Mouse (Mus musculus) liver, embryonic 15.5 days (tissue): ENCODE measurements around the gene Opn3. TPM values are rescaled to one million over a fixed set of nuclear protein-coding genes. Genes with fewer than 3 reads are reported as not detected.

Experiments
- ATAC-seq: fragments of 200-750 bp; cut with Nextera tagmentation; 2 replicates; pipeline ENCODE4 v1.8.0; 2017; ENCODE audit warnings: moderate number of reproducible peaks, mild to moderate bottlenecking, moderate library complexity; ENCODE audit not compliant: insufficient read depth
- H3K27ac ChIP-seq: fragments of 300-500 bp; sonication (generic); replicated peaks from 2 replicates; pipeline ENCODE4 v1.5.1; 2015; ENCODE audit warnings: mild to moderate bottlenecking, inconsistent platforms
- H3K27me3 ChIP-seq: fragments of 300-500 bp; sonication (generic); 2 replicates; pipeline ENCODE4 v1.6.1; 2015; ENCODE audit warnings: mild to moderate bottlenecking, inconsistent platforms
- H3K36me3 ChIP-seq: fragments of 300-500 bp; sonication (generic); replicated peaks from 2 replicates; pipeline ENCODE4 v1.6.1; 2015; ENCODE audit warnings: moderate library complexity, mild to moderate bottlenecking, inconsistent platforms
- H3K4me1 ChIP-seq: fragments of 300-500 bp; sonication (generic); replicated peaks from 2 replicates; pipeline ENCODE4 v1.6.1; 2015; ENCODE audit warnings: inconsistent platforms
- H3K4me2 ChIP-seq: fragments of 300-500 bp; sonication (generic); 2 replicates; pipeline ENCODE4 v1.6.1; 2015; ENCODE audit warnings: moderate library complexity, mild to moderate bottlenecking, inconsistent platforms
- H3K4me3 ChIP-seq: fragments of 300-500 bp; sonication (generic); replicated peaks from 2 replicates; pipeline ENCODE4 v1.5.1; 2015; ENCODE audit warnings: mild to moderate bottlenecking, inconsistent platforms
- H3K9ac ChIP-seq: fragments of 300-500 bp; sonication (generic); 2 replicates; pipeline ENCODE4 v1.6.1; 2015; ENCODE audit warnings: moderate library complexity, mild to moderate bottlenecking, inconsistent platforms
- H3K9me3 ChIP-seq: fragments of 300-500 bp; sonication (generic); replicated peaks from 2 replicates; pipeline ENCODE4 v1.6.1; 2016; ENCODE audit warnings: inconsistent platforms
- WGBS: fragments of 180-500 bp; shearing (Covaris S2); methylation state at CpG from one replicate; pipeline ENCODE4 v1.1.7; 2015; ENCODE audit warnings: mixed read lengths; ENCODE audit not compliant: insufficient replicate concordance; 5-methylcytosine and 5-hydroxymethylcytosine counted together
- polyA plus RNA-seq: library from polyadenylated mRNA; unstranded; fragments of >200 nt; fragmentation: Nextera tagmentation; extraction: Ambion mirVana; gene quantifications from 2 replicates; pipeline ENCODE4 v1.2.1, GENCODE M21; 2015

The Opn3 gene
- polyA plus RNA-seq, 1 experiment from 2014 or later: 1.3 TPM

DNA sequence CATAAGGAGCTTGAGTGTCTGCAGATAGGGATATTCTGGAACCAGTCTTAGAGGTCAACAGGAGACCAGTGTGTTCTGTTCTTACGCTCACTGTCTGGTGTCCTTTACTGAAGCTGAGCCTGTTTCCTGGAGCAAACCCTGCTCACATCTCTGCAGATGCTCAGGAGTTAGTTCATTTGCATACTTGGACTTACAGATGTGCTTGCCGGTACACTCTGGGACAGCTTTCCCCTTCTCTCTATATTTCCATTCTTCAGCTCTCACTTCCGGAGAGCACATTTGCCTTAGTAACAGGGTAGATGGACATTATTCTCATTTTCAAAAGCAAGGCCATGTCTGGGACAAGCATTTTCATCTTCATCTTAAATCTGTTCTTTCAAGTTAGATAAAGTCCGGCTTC lies 44.0 kb downstream of the Opn3 start:
- no peak overlapping the region for H3K27ac ChIP-seq
- 83% methylated on average over 4 of the region's 4 CpGs for WGBS
- no peak for ATAC-seq

GRCm38 (mm10) chr1:175646952-175647351 lies 45.6 kb downstream of the Opn3 start:
- no peaks in the 10 kb centered on the region for H3K4me1 ChIP-seq
- 25% methylated on average over 9 of the region's 9 CpGs for WGBS
- H3K36me3 ChIP-seq: no peaks in the 10 kb centered on the region
- ATAC-seq: peak; percentile 79
- H3K27me3 ChIP-seq: no peaks in the 10 kb centered on the region
- H3K4me2 ChIP-seq: no peak overlapping the region
- H3K4me3 ChIP-seq: no peak overlapping the region
- H3K9me3 ChIP-seq: no peaks in the 10 kb centered on the region
- H3K9ac ChIP-seq: no peak overlapping the region
- H3K27ac ChIP-seq: no peak overlapping the region; the same call in 1 of the 2 replicates

More for the DNA sequence above, 44.0 kb downstream of the Opn3 start:
- no peaks in the 10 kb centered on the region for H3K27me3 ChIP-seq
- no peak overlapping the region for H3K4me2 ChIP-seq
- H3K9ac ChIP-seq: no peak overlapping the region
- H3K9me3 ChIP-seq: no peaks in the 10 kb centered on the region
- no peak overlapping the region for H3K4me3 ChIP-seq
- H3K4me1 ChIP-seq: no peaks in the 10 kb centered on the region
- no peaks in the 10 kb centered on the region for H3K36me3 ChIP-seq

- ATAC-seq: no peak
- Histone ChIP-seq H3K4me1 (peaks cover 6% of the 10 kb centered on the region; the same call in 1 of the 2 replicates), H3K27me3 (no peaks in the 10 kb centered on the region), H3K27ac (no peak overlapping the region), H3K9ac (no peak overlapping the region), H3K4me2 (no peak overlapping the region), H3K4me3 (no peak overlapping the region), H3K9me3 (no peaks in the 10 kb centered on the region), H3K36me3 (no peaks in the 10 kb centered on the region)
- 43% methylated on average over 5 of the region's 5 CpGs for WGBS
Measured at GRCm38 (mm10) chr1:175643496-175644265, 48.9 kb downstream of the Opn3 start.

DNA sequence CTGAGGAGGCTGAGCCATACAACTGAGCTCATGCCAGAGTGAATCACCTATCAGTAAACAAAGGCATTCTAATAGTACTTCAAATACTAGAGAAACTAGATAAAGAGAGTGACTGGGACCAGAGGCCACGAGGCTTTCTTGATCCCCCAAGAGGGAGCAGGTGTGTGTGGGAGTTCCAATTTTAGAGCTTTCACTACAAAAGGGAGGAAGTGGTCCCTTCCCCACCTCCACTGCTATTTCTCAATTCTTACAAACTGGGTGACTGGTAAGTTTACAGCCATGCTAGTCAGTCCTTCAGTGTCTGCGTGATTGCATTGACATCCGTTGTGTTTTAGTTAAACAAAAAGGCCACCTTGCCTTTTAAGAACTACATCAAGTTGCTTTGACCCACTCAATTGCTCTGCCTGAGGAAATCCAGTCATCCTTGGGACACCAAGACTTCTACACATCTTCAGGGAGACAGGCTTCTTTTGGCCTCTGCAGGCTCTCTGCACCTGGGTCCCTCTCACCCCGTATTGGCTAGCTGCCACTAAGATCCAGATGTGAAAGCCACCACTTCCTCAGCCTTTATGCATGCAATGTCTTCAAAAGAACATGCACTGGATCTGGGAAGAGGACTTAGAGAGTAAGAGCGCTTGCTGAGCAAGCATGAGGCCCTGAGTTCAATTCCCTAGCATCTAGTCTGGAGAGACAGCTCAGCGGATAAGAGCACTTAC lies 52.0 kb downstream of the Opn3 start:
- no peak overlapping the region for H3K4me2 ChIP-seq
- peaks cover 8% of the 10 kb centered on the region; the same call in 1 of the 2 replicates for H3K4me1 ChIP-seq
- ATAC-seq: no peak
- no peak overlapping the region for H3K9ac ChIP-seq
- no peaks in the 10 kb centered on the region for H3K27me3 ChIP-seq
- H3K4me3 ChIP-seq: no peak overlapping the region
- no peak overlapping the region for H3K27ac ChIP-seq
- H3K36me3 ChIP-seq: no peaks in the 10 kb centered on the region
- WGBS: 45% methylated on average over 6 of the region's 6 CpGs
- H3K9me3 ChIP-seq: no peaks in the 10 kb centered on the region

DNA sequence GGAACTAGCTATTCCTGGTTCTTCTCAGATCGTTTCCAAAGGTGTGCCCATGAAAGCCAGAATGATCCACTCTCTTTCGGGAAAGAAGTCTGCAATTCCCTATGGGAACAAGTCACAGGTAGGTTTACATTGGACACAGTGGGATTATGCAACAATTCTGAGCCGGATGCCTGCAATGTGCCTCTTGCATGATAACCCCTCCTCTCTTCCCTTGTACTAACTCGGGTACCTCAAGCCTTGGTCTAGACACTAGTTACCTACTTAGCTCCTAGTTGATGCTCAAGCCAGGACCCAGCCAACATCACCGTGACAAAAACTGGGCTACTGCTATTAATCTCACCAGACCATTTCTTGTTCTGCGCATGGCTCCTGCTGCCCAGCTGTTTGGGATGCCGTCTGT lies 53.5 kb downstream of the Opn3 start:
- no peaks in the 10 kb centered on the region for H3K36me3 ChIP-seq
- no peak overlapping the region for H3K9ac ChIP-seq
- no peak overlapping the region for H3K27ac ChIP-seq
- no peak overlapping the region for H3K4me2 ChIP-seq
- no peaks in the 10 kb centered on the region for H3K27me3 ChIP-seq
- H3K4me1 ChIP-seq: peaks cover 8% of the 10 kb centered on the region; the same call in 1 of the 2 replicates
- 61% methylated on average over 7 of the region's 7 CpGs for WGBS
- H3K9me3 ChIP-seq: no peaks in the 10 kb centered on the region
- no peak overlapping the region for H3K4me3 ChIP-seq
- ATAC-seq: no peak

DNA sequence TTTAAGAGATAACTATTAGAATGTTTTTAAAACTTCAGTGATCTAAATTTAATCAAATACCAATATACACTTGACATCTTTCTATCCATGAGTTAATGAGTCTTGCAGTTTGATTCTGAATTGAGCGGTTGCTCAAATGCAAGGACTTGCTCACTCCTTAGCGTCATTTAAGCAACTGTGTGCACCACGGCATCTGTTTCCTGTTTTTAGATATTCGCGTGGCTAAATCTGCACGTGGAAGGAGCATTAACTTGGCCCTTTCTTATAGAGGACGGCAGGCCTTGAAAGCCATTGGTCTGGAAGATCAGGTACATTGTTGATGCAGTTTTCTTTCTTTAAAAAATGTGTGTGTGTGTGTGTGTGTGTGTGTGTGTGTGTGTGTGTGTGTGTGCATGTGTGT lies 54.9 kb downstream of the Opn3 start:
- ATAC-seq: no peak
- Histone ChIP-seq H3K4me3 (no peak overlapping the region), H3K36me3 (no peaks in the 10 kb centered on the region), H3K4me2 (no peak overlapping the region), H3K4me1 (peaks cover 8% of the 10 kb centered on the region; the same call in 1 of the 2 replicates), H3K27ac (no peak overlapping the region), H3K9ac (no peak overlapping the region), H3K9me3 (no peaks in the 10 kb centered on the region), H3K27me3 (no peaks in the 10 kb centered on the region)
- WGBS: 25% methylated on average over 7 of the region's 7 CpGs

- ATAC-seq: no peak
- peaks cover 5% of the 10 kb centered on the region; the same call in 1 of the 2 replicates for H3K4me1 ChIP-seq
- no peaks in the 10 kb centered on the region for H3K9me3 ChIP-seq
- no peaks in the 10 kb centered on the region for H3K27me3 ChIP-seq
- WGBS: 89% methylated on average over 14 of the region's 14 CpGs
- no peaks in the 10 kb centered on the region for H3K36me3 ChIP-seq
- no peak overlapping the region for H3K27ac ChIP-seq
- H3K4me2 ChIP-seq: peak overlapping the region; percentile 33
- peak overlapping the region; percentile 24; the same call in 1 of the 2 replicates for H3K4me3 ChIP-seq
- H3K9ac ChIP-seq: no peak overlapping the region
Measured at GRCm38 (mm10) chr1:175632470-175632869, 60.1 kb downstream of the Opn3 start.

DNA sequence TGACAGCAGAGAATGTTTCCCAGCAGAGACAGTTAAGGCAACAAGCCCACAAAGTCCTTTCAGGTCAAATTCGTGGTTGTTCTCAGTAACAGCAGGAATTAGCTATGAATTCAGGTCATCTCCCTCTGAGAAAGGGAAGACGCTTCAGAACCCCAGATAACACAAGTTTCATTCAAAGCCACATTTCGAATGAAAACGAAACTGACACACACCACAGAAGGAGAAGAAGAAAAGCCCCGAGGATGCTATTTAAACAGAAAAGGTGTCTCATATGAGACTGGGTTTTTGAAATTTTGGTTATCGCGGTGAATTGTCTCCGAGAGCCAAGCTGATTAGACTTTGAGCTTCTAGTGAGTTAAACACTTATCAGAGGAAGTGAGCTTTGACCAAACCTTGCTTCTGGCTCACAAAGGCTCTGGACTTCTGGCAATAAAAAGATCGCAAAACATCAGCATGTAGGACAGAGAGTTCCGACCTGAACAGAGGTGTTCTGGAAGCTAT lies 60.8 kb downstream of the Opn3 start:
- no peaks in the 10 kb centered on the region for H3K36me3 ChIP-seq
- no peak overlapping the region for H3K9ac ChIP-seq
- no peaks in the 10 kb centered on the region for H3K9me3 ChIP-seq
- H3K27me3 ChIP-seq: no peaks in the 10 kb centered on the region
- peak overlapping the region; percentile 21 for H3K4me2 ChIP-seq
- WGBS: 28% methylated on average over 10 of the region's 10 CpGs
- 0 out of 2 replicates have a peak overlapping the region, but pooled peaks have one; percentile 24 for H3K4me3 ChIP-seq
- H3K4me1 ChIP-seq: peaks cover 5% of the 10 kb centered on the region; the same call in 1 of the 2 replicates
- H3K27ac ChIP-seq: peak overlapping the region; percentile 49
- no peak for ATAC-seq

DNA sequence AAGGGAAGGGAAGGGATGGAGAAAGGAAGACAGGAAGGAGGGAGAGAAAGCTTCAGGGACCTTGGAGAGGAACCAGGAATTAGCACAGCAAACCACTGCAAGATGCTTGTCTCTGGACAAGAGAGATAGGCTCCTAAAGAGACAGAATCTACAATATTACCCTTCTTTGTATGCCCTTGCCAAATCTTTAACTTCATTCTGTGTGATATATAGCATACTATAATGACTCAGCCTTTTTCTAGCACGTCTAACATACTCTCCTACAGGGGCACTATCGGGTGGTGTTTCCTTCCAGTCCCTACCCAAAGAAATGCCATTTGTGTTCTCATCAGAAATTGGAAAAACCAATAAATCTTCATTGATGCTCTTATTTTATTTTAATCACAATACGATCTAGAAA lies 61.5 kb downstream of the Opn3 start:
- H3K36me3 ChIP-seq: no peaks in the 10 kb centered on the region
- H3K27me3 ChIP-seq: no peaks in the 10 kb centered on the region
- ATAC-seq: no peak
- H3K9me3 ChIP-seq: no peaks in the 10 kb centered on the region
- WGBS: 38% methylated on average over 3 of the region's 3 CpGs
- no peak overlapping the region for H3K4me2 ChIP-seq
- H3K9ac ChIP-seq: no peak overlapping the region
- H3K4me1 ChIP-seq: peaks cover 5% of the 10 kb centered on the region; the same call in 1 of the 2 replicates
- no peak overlapping the region for H3K4me3 ChIP-seq
- H3K27ac ChIP-seq: 0 out of 2 replicates have a peak overlapping the region, but pooled peaks have one; percentile 49

GRCm38 (mm10) chr1:175630345-175630744 lies 62.2 kb downstream of the Opn3 start:
- H3K4me1 ChIP-seq: peaks cover 5% of the 10 kb centered on the region; the same call in 1 of the 2 replicates
- no peak for ATAC-seq
- no peaks in the 10 kb centered on the region for H3K9me3 ChIP-seq
- H3K27me3 ChIP-seq: no peaks in the 10 kb centered on the region
- no peak overlapping the region for H3K4me3 ChIP-seq
- H3K4me2 ChIP-seq: no peak overlapping the region
- H3K27ac ChIP-seq: no peak overlapping the region
- H3K9ac ChIP-seq: no peak overlapping the region
- 58% methylated on average over 5 of the region's 5 CpGs for WGBS
- no peaks in the 10 kb centered on the region for H3K36me3 ChIP-seq

DNA sequence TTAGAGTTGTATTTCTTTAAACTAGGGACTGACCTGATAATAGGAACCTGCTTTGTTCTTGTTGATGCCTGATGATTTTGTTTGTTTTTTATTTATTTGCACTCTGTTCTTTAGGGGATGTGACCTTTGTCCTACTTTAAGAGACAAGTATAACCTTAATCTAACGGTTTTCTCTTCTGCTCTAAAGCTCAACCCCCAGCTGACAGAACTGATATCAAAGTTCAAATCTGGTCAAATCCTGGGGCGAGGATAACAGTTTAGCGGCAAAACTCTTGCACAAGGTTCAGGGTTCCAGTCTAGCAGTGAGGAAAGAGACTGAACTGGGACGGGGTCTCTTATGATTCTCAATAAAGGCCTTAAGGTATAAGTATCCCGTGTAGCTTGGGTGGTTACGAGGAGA lies 63.3 kb downstream of the Opn3 start:
- Histone ChIP-seq H3K4me3 (no peak overlapping the region), H3K4me1 (peaks cover 14% of the 10 kb centered on the region), H3K27me3 (no peaks in the 10 kb centered on the region), H3K27ac (no peak overlapping the region), H3K4me2 (no peak overlapping the region), H3K36me3 (no peaks in the 10 kb centered on the region), H3K9ac (no peak overlapping the region), H3K9me3 (no peaks in the 10 kb centered on the region)
- WGBS: 59% methylated on average over 6 of the region's 6 CpGs
- no peak for ATAC-seq
